Mouse (Mus musculus) kidney, adult 18-20 months (tissue): ENCODE data around the gene Plch1.

ENCODE experiments used
- DNase-seq: peaks from one replicate; pipeline ENCODE4 v3.0.0; 2021

Plch1 gene

GRCm38 (mm10) chr3:63851125-63851698, 48.1 kb downstream of the Plch1 start:
- DNase-seq: no peak

GRCm38 (mm10) chr3:63849765-63850346, 49.4 kb downstream of the Plch1 start:
- no peak for DNase-seq

GRCm38 (mm10) chr3:63844141-63844540, 55.1 kb downstream of the Plch1 start:
- no peak for DNase-seq

- no peak for DNase-seq
These were observed 56.8 kb downstream of the Plch1 start for GRCm38 (mm10) chr3:63842436-63842835.

GRCm38 (mm10) chr3:63837750-63838149, 61.5 kb downstream of the Plch1 start:
- DNase-seq: no peak

- DNase-seq: no peak
These were observed 62.2 kb downstream of the Plch1 start for GRCm38 (mm10) chr3:63836937-63837632.

GRCm38 (mm10) chr3:63835816-63836215, 63.5 kb downstream of the Plch1 start:
- no peak for DNase-seq

GRCm38 (mm10) chr3:63823874-63824400, 75.3 kb downstream of the Plch1 start:
- DNase-seq: no peak

GRCm38 (mm10) chr3:63822631-63823030, 76.6 kb downstream of the Plch1 start:
- no peak for DNase-seq

GRCm38 (mm10) chr3:63815131-63815530, 84.1 kb downstream of the Plch1 start:
- no peak for DNase-seq

GRCm38 (mm10) chr3:63814203-63814602, 85.1 kb downstream of the Plch1 start:
- no peak for DNase-seq

GRCm38 (mm10) chr3:63806906-63807305, 92.4 kb downstream of the Plch1 start:
- DNase-seq: no peak

GRCm38 (mm10) chr3:63805496-63805895, 93.8 kb downstream of the Plch1 start:
- no peak for DNase-seq

GRCm38 (mm10) chr3:63800685-63801084, 98.6 kb downstream of the Plch1 start:
- DNase-seq: no peak

- no peak for DNase-seq
These were observed 112.4 kb downstream of the Plch1 start for GRCm38 (mm10) chr3:63786805-63787365.

- DNase-seq: no peak
These were observed 126.5 kb downstream of the Plch1 start for GRCm38 (mm10) chr3:63772617-63773305.

GRCm38 (mm10) chr3:63760821-63761220, 138.5 kb downstream of the Plch1 start:
- no peak for DNase-seq

- no peak for DNase-seq
These were observed 159.2 kb downstream of the Plch1 start for GRCm38 (mm10) chr3:63740073-63740472.

- no peak for DNase-seq
These were observed 170.9 kb downstream of the Plch1 start for GRCm38 (mm10) chr3:63728325-63728724.

GRCm38 (mm10) chr3:63726667-63727342, 172.5 kb downstream of the Plch1 start:
- no peak for DNase-seq

GRCm38 (mm10) chr3:63693694-63694093, 205.6 kb downstream of the Plch1 start:
- no peak for DNase-seq

- DNase-seq: no peak
These were observed 206.5 kb downstream of the Plch1 start for GRCm38 (mm10) chr3:63692727-63693126.

GRCm38 (mm10) chr3:63668779-63669178, 230.5 kb downstream of the Plch1 start:
- no peak for DNase-seq
